Mouse (Mus musculus): Measurements from ENCODE around the gene Pcgf2.

DNA sequence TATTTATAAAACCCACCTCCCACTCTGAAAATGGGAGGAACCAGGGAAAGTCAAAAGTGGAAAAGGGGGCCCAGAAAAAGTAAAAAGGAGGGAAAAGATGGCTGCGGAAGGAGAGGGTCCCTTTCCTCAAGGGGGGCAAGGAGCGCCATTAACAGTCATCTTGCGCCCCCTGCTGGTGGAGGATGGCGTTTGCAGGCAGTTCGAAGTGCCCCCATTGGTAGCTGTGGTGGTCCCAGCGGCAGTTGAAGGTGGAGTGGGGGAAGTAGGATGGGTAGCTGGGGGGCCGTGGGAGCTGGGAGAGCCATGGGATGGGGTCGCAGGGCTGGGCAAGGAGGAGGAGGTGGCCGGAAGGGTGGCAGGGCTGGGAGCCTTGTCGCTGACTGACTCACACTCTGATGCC is 10.4 kb downstream of the Pcgf2 start:
- TF ChIP-seq CTCF (IDR thresholded peaks at IDR 0.05; ENCODE audit: insufficient read depth, low read length) (peak; percentile 85), POLR2A (IDR thresholded peaks at IDR 0.05; ENCODE audit: borderline replicate concordance, extremely low read depth, low read depth, low read length) (no peak)
